In the genomic region with DNA sequence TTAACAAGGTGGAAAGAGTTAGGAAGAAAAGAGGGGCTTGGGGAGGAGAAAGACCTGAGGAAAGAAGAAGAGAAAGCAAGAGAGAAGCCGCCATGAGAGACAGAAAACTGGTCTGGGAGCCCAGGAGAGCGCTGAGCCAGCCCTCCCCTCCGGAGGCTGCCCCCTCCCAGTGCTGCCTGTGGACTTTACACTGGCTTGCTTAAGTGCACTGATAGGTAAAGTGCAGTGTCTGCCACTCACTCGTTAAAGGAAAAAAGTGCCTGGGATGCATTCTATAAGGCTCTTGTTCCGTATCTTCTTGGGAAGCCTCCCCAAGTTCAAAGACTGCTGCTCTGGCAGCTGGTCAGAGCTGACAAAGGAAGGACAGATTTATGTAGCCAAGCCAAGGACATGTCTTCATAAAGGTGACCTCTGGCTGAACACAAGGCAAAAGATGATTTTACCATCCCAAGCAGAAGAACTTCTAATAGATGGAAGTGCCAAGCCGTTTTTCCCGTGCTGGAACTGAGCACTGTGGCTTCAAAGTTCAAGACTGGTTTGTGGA, we compare ENCODE assay signal across 18 mouse cellular contexts. TPM values are rescaled to one million over a fixed set of nuclear protein-coding genes. Genes with fewer than 3 reads are reported as not detected.
A peak's percentile ranks its signal among the peaks of the same experiment; 100 is the strongest.
DNase-seq lines count a peak whose midpoint lies in the region; ATAC-seq lines count a peak whose summit lies in the region.
"Had no signal": no experiment of that assay in that cellular context is flagged by ENCODE, and none has a peak within 500 bp of the region (broad histone marks: within the 10 kb centered on the region; RNA-seq: fewer than 3 reads in every experiment).

No protein-coding gene starts in this region.

- H3K27me3 ChIP-seq in heart, embryonic 15.5 days: no peaks in the 10 kb centered on the region
- no peaks in the 10 kb centered on the region for H3K27me3 ChIP-seq in intestine, embryonic 15.5 days (replicated peaks)
- no peaks in the 10 kb centered on the region for H3K27me3 ChIP-seq in kidney, embryonic 16.5 days (ENCODE audit: insufficient read depth, low read length)
- no peaks in the 10 kb centered on the region for H3K27me3 ChIP-seq in liver, embryonic 16.5 days (ENCODE audit: control insufficient read depth, insufficient read depth, low read depth, low read length)
- H3K27me3 ChIP-seq: forebrain, embryonic 15.5 days; midbrain, embryonic 15.5 days; Patski had no signal

- no peak overlapping the region for H3K9ac ChIP-seq in heart, embryonic 15.5 days
- peak overlapping the region; percentile 23; the same call in 1 of the 2 replicates for H3K9ac ChIP-seq in intestine, embryonic 15.5 days
- 0 out of 2 replicates have a peak overlapping the region, but pooled peaks have one; percentile 26 for H3K9ac ChIP-seq in kidney, embryonic 16.5 days (replicated peaks; ENCODE audit: low read length)
- no peak overlapping the region for H3K9ac ChIP-seq in liver, embryonic 16.5 days (ENCODE audit: low read depth, low read length)
- H3K9ac ChIP-seq: forebrain, embryonic 15.5 days; midbrain, embryonic 15.5 days had no signal

- no peak for DNase-seq in heart, postnatal 36 days
- DNase-seq in right cerebral cortex, postnatal 36 days (ENCODE audit: low spot score in 2 of 2): no peak
- DNase-seq in urinary bladder, postnatal 4 days (ENCODE audit: low spot score in 2 of 2): no peak
- DNase-seq: adrenal gland, adult 8-10 months; lung, adult 2 months; right cerebral cortex, postnatal 25 days had no signal

- 42% methylated on average over 7 of the region's 7 CpGs for WGBS in heart, embryonic 15.5 days
- 45% methylated on average over 7 of the region's 7 CpGs for WGBS in intestine, embryonic 15.5 days
- WGBS in kidney, embryonic 16.5 days: 52% methylated on average over 7 of the region's 7 CpGs
- WGBS in liver, embryonic 16.5 days (ENCODE audit: insufficient replicate concordance): 55% methylated on average over 7 of the region's 7 CpGs

- H3K4me3 ChIP-seq in heart, embryonic 15.5 days: no peak overlapping the region
- no peak overlapping the region for H3K4me3 ChIP-seq in intestine, embryonic 15.5 days (replicated peaks)
- H3K4me3 ChIP-seq in kidney, embryonic 16.5 days (ENCODE audit: low read length): no peak overlapping the region
- no peak overlapping the region for H3K4me3 ChIP-seq in liver, embryonic 16.5 days (ENCODE audit: low read depth, low read length)
- H3K4me3 ChIP-seq: forebrain, embryonic 15.5 days; midbrain, embryonic 15.5 days had no signal

- 0 out of 2 replicates have a peak overlapping the region, but pooled peaks have one; percentile 8 for H3K27ac ChIP-seq in heart, embryonic 15.5 days
- peak overlapping the region; percentile 73 for H3K27ac ChIP-seq in intestine, embryonic 15.5 days
- H3K27ac ChIP-seq in kidney, embryonic 16.5 days (ENCODE audit: low read length): peak overlapping the region; percentile 58
- peak overlapping the region; percentile 41; the same call in 1 of the 2 replicates for H3K27ac ChIP-seq in liver, embryonic 16.5 days (ENCODE audit: low read length)
- H3K27ac ChIP-seq: forebrain, embryonic 15.5 days; midbrain, embryonic 15.5 days had no signal

- H3K4me1 ChIP-seq in heart, embryonic 15.5 days (replicated peaks): peaks cover 45% of the 10 kb centered on the region
- peaks cover 13% of the 10 kb centered on the region for H3K4me1 ChIP-seq in intestine, embryonic 15.5 days (replicated peaks)
- H3K4me1 ChIP-seq in kidney, embryonic 16.5 days (ENCODE audit: insufficient read depth, low read length): peaks cover 32% of the 10 kb centered on the region
- H3K4me1 ChIP-seq in liver, embryonic 16.5 days (ENCODE audit: control insufficient read depth, low read depth, low read length): peaks cover 23% of the 10 kb centered on the region

- intact Hi-C loops in heart, postnatal 36 days (cut with DNase I): loop anchor here (2.0 kb wide), 1 partner anchor 16 kb away; no protein-coding TSS in a partner anchor

- H3K9me3 ChIP-seq in heart, embryonic 15.5 days (replicated peaks): no peaks in the 10 kb centered on the region
- no peaks in the 10 kb centered on the region for H3K9me3 ChIP-seq in intestine, embryonic 15.5 days
- no peaks in the 10 kb centered on the region for H3K9me3 ChIP-seq in kidney, embryonic 16.5 days (ENCODE audit: low read length)
- H3K9me3 ChIP-seq in liver, embryonic 16.5 days (replicated peaks; ENCODE audit: control insufficient read depth, low read length): no peaks in the 10 kb centered on the region
- H3K9me3 ChIP-seq: forebrain, embryonic 15.5 days; midbrain, embryonic 15.5 days had no signal

- H3K36me3 ChIP-seq in heart, embryonic 15.5 days: no peaks in the 10 kb centered on the region
- H3K36me3 ChIP-seq in intestine, embryonic 15.5 days: no peaks in the 10 kb centered on the region
- no peaks in the 10 kb centered on the region for H3K36me3 ChIP-seq in kidney, embryonic 16.5 days (ENCODE audit: insufficient read depth, low read length)
- H3K36me3 ChIP-seq in liver, embryonic 16.5 days (ENCODE audit: control insufficient read depth, insufficient read depth): no peaks in the 10 kb centered on the region
- H3K36me3 ChIP-seq: forebrain, embryonic 15.5 days; midbrain, embryonic 15.5 days had no signal

- peak overlapping the region; percentile 36 for H3K4me2 ChIP-seq in heart, embryonic 15.5 days
- H3K4me2 ChIP-seq in intestine, embryonic 15.5 days (replicated peaks): peak overlapping the region; percentile 45
- H3K4me2 ChIP-seq in kidney, embryonic 16.5 days (replicated peaks; ENCODE audit: low read depth, low read length): 0 out of 2 replicates have a peak overlapping the region, but pooled peaks have one; percentile 7
- peak overlapping the region; percentile 19; the same call in 1 of the 2 replicates for H3K4me2 ChIP-seq in liver, embryonic 16.5 days (ENCODE audit: low read depth, low read length)
- H3K4me2 ChIP-seq: forebrain, embryonic 15.5 days; midbrain, embryonic 15.5 days had no signal

- no peak for ATAC-seq in heart, embryonic 15.5 days (replicated peaks; ENCODE audit: insufficient number of reproducible peaks, insufficient read depth, low FRiP score, low read depth)
- ATAC-seq in intestine, embryonic 15.5 days: peak; percentile 37
- ATAC-seq in kidney, embryonic 16.5 days (ENCODE audit: low FRiP score, low TSS enrichment): no peak
- no peak for ATAC-seq in liver, embryonic 16.5 days (ENCODE audit: low read depth)
- ATAC-seq: forebrain, embryonic 15.5 days; midbrain, embryonic 15.5 days; Patski had no signal

RNA-seq across cellular contexts. Expression of a gene that starts 3.5 kb away (rescaled TPM):
- 28.0 and 29.5 TPM in 2 replicates for polyA plus RNA-seq in heart, embryonic 15.5 days (2015; fragmentation: Nextera tagmentation; extraction: Ambion mirVana)
- total RNA-seq in heart, postnatal 36 days (2021): 10 to 100 TPM; 31.4 to 36.3 TPM
- polyA plus RNA-seq in intestine, embryonic 15.5 days (2015; fragmentation: Nextera tagmentation; extraction: Ambion mirVana): 34.4 and 35.9 TPM in 2 replicates
- 44.3 and 51.6 TPM in 2 replicates for polyA plus RNA-seq in kidney, embryonic 16.5 days (2015; fragmentation: Nextera tagmentation; extraction: Ambion mirVana)
- polyA plus RNA-seq in liver, embryonic 16.5 days (2015; fragmentation: Nextera tagmentation; extraction: Ambion mirVana): 16.8 and 17.4 TPM in 2 replicates

RNA-seq across cellular contexts. Expression of a gene that starts 25.2 kb away (rescaled TPM):
- 7.9 and 10.2 TPM in 2 replicates for polyA plus RNA-seq in heart, embryonic 15.5 days (2015; fragmentation: Nextera tagmentation; extraction: Ambion mirVana)
- total RNA-seq in heart, postnatal 36 days (2021): 1 to 10 TPM; 5.0 to 5.3 TPM
- 17.5 and 18.3 TPM in 2 replicates for polyA plus RNA-seq in intestine, embryonic 15.5 days (2015; fragmentation: Nextera tagmentation; extraction: Ambion mirVana)
- polyA plus RNA-seq in kidney, embryonic 16.5 days (2015; fragmentation: Nextera tagmentation; extraction: Ambion mirVana): 11.2 and 11.5 TPM in 2 replicates
- 4.4 and 4.6 TPM in 2 replicates for polyA plus RNA-seq in liver, embryonic 16.5 days (2015; fragmentation: Nextera tagmentation; extraction: Ambion mirVana)

RNA-seq across cellular contexts. Expression of a gene that starts 59.4 kb away (rescaled TPM):
- not detected in 2 replicates for polyA plus RNA-seq in heart, embryonic 15.5 days (2015; fragmentation: Nextera tagmentation; extraction: Ambion mirVana)
- not detected for total RNA-seq in heart, postnatal 36 days (2021)
- not detected in 2 replicates for polyA plus RNA-seq in intestine, embryonic 15.5 days (2015; fragmentation: Nextera tagmentation; extraction: Ambion mirVana)
- not detected in 2 replicates for polyA plus RNA-seq in kidney, embryonic 16.5 days (2015; fragmentation: Nextera tagmentation; extraction: Ambion mirVana)
- polyA plus RNA-seq in liver, embryonic 16.5 days (2015; fragmentation: Nextera tagmentation; extraction: Ambion mirVana): not detected in 2 replicates
- total RNA-seq: adrenal gland, adult 8-10 months; common myeloid progenitor, adult 5-6 weeks; left cerebral cortex, adult 8-10 months had no signal
- polyA plus RNA-seq: forebrain, embryonic 15.5 days; gonadal fat pad, adult 2 months; intestine, embryonic 14.5 days; lung, adult 2 months; neural tube, embryonic 14.5 days; Patski had no signal

Comparison
In these comparisons a context has a peak if more than half of its experiments do, and no peak if none do; other contexts are left out.
1. H3K27ac ChIP-seq: peak in every context shown above with its lines; median percentile 73 in intestine, embryonic 15.5 days; 58 in kidney, embryonic 16.5 days; 41 in liver, embryonic 16.5 days; 8 in heart, embryonic 15.5 days.
2. H3K9ac ChIP-seq: peak in intestine, embryonic 15.5 days (single experiment) and kidney, embryonic 16.5 days (single experiment); none in heart, embryonic 15.5 days (single experiment) and liver, embryonic 16.5 days (single experiment).
3. Peak in every context shown above with its lines, with median percentiles within 50 percentile points of each other: H3K4me2 ChIP-seq.